Mouse (Mus musculus) G1E (cell line): Measurements from ENCODE around the gene Rspo1. TPM values are rescaled to one million over a fixed set of nuclear protein-coding genes. Genes with fewer than 3 reads are reported as not detected.

Experiments
- ATAC-seq: 2 replicates; pipeline ENCODE4 v1.8.0; 2016; ENCODE audit warnings: mild to moderate bottlenecking; ENCODE audit not compliant: insufficient number of reproducible peaks, poor library complexity, low FRiP score, severe bottlenecking; ENCODE audit errors: extremely low read depth
- DNase-seq: peaks from one replicate; pipeline ENCODE4 v3.0.0; 2012; ENCODE audit warnings: low spot score
- H3K27me3 ChIP-seq: 2 replicates; pipeline ENCODE4 v1.6.1; 2012; ENCODE audit warnings: mild to moderate bottlenecking, low read length, inconsistent platforms; ENCODE audit not compliant: insufficient read depth
- H3K36me3 ChIP-seq: replicated peaks from 2 replicates; pipeline ENCODE3; 2012; ENCODE audit warnings: mild to moderate bottlenecking, inconsistent platforms
- H3K4me1 ChIP-seq: 2 replicates; pipeline ENCODE4 v1.6.1; 2012; ENCODE audit warnings: low read depth, low read length, inconsistent platforms, mixed read lengths; ENCODE audit not compliant: insufficient read depth
- H3K4me3 ChIP-seq: 2 replicates; pipeline ENCODE4 v1.5.1; 2012; ENCODE audit warnings: low read depth, mild to moderate bottlenecking, inconsistent platforms, low read length, moderate library complexity, mixed read lengths
- H3K9me3 ChIP-seq: replicated peaks from 2 replicates; pipeline ENCODE4 v1.6.1; 2012; ENCODE audit warnings: inconsistent platforms
- CTCF ChIP-seq: IDR thresholded peaks from 2 replicates; pipeline ENCODE4 v1.5.1; 2012; ENCODE audit warnings: low read depth, low read length, inconsistent platforms, mixed read lengths
- GATA1 ChIP-seq: IDR thresholded peaks from 2 replicates; pipeline ENCODE4 v1.6.1; 2012; ENCODE audit warnings: borderline replicate concordance, low read length, inconsistent platforms, mixed read lengths
- GATA2 ChIP-seq: IDR thresholded peaks from 2 replicates; pipeline ENCODE4 v1.6.1; 2012; ENCODE audit warnings: low read depth, low read length, inconsistent platforms, borderline replicate concordance
- POLR2AphosphoS5 ChIP-seq: IDR thresholded peaks from 2 replicates; pipeline ENCODE4 v1.6.1; 2012; ENCODE audit warnings: low read depth, low read length, inconsistent platforms; ENCODE audit not compliant: insufficient replicate concordance
- TAL1 ChIP-seq: conservative IDR thresholded peaks from 2 replicates; pipeline ENCODE4 v1.6.1; 2012; ENCODE audit warnings: low read depth, low read length, inconsistent platforms, mixed read lengths
- polyA plus RNA-seq: library from polyadenylated mRNA; stranded (reverse); fragments of >175 nt; gene quantifications from 2 replicates; pipeline ENCODE4 v1.2.3, GENCODE M21; 2012
- total RNA-seq, 2 experiments: library from RNA; stranded (forward) in 1 of 2; stranded (reverse) in 1 of 2; fragments of 200-1000 nt in 1 of 2; fragments of >200 nt in 1 of 2; fragmentation: Nextera tagmentation in 1 of 2; gene quantifications; 2 replicates each; pipeline ENCODE4 v1.2.3; 2014 to 2017

The Rspo1 gene
- total and polyA plus RNA-seq, 3 experiments, result not detected

- no peak for DNase-seq
- no peak overlapping the region for H3K4me3 ChIP-seq
- no peaks in the 10 kb centered on the region for H3K27me3 ChIP-seq
- ATAC-seq, result no peak
- TF ChIP-seq CTCF, result no peak
- no peak for TF ChIP-seq GATA1
- TF ChIP-seq TAL1, result no peak
- no peak for TF ChIP-seq GATA2
- no peak for TF ChIP-seq POLR2AphosphoS5
- H3K9me3 ChIP-seq, result no peaks in the 10 kb centered on the region
- peaks cover 52% of the 10 kb centered on the region for H3K4me1 ChIP-seq
- H3K36me3 ChIP-seq, result peaks cover 100% of the 10 kb centered on the region
These were observed 58.2 kb downstream of the Rspo1 start for GRCm38 (mm10) chr4:125044454-125044853.

DNA sequence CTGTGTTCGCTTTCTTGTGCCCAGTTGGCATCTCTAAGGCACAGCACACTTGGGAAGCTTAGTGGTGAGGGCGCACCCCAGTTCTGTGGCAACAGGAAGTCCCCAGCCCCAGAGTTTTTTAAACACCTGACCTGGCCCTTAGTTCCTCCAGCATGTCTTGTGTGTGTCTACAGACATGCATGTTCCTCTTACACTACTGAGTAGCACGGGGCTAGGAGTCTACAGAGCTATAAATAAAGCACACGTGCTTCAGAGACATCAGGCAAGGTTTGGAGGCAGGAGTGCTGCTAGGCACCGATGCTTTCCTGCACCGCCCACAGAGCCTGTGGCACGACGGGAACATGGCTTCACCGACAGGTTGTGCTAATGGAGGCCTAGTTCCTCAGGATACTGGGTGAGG, 69.2 kb downstream of the Rspo1 start:
- Histone ChIP-seq H3K9me3 (no peaks in the 10 kb centered on the region), H3K36me3 (peaks cover 66% of the 10 kb centered on the region), H3K27me3 (no peaks in the 10 kb centered on the region), H3K4me1 (peaks cover 34% of the 10 kb centered on the region), H3K4me3 (no peak overlapping the region)
- DNase-seq (no peak), ATAC-seq (no peak)
- TF ChIP-seq TAL1, result no peak
- TF ChIP-seq CTCF, result no peak
- TF ChIP-seq GATA1, result no peak
- no peak for TF ChIP-seq GATA2
- TF ChIP-seq POLR2AphosphoS5, result no peak

DNA sequence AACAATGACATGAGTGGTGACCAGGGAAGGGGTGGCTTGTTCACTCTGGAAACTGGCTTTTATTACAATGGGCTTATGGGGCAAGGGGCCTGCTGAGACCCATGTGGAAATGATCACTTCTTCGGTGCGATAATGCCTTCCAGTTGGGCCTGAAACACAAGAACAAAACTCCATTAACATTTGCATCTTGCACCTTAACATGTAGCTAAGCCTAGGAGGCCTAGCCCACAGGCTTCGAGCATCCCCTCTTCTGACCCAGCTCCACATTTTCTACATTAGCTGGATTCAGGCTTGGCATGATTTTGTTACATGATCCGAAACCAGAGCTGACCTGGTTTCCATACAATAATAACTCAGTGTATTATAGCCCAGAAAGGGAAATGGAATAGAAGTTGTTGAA, 70.2 kb downstream of the Rspo1 start:
- ATAC-seq, result no peak

DNA sequence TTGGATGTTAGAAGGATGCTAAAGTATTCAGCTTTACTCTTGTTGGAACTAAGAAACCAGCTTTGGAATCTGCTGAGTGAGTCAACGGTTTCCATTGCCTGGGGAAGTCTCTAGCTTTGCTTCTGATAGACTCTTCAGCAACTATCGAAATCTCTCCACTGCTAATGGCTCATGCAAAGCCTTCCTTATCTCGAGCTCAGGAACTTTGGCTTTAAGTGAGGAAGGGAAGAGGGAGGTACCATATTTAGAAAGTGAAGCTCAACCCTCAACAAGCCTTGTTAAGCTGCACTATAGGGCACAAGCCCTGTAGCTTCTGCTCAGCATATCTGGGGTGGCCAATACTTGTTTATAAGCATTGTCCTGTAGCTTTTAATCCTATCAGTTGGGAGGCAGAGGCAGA, 71.0 kb downstream of the Rspo1 start:
- H3K4me1 ChIP-seq, result peaks cover 34% of the 10 kb centered on the region
- no peak overlapping the region for H3K4me3 ChIP-seq
- no peak for TF ChIP-seq TAL1
- no peaks in the 10 kb centered on the region for H3K9me3 ChIP-seq
- no peaks in the 10 kb centered on the region for H3K27me3 ChIP-seq
- peaks cover 48% of the 10 kb centered on the region for H3K36me3 ChIP-seq
- ATAC-seq (no peak), DNase-seq (no peak)

More for the DNA sequence above, 70.2 kb downstream of the Rspo1 start:
- no peak for DNase-seq
- Histone ChIP-seq H3K4me1 (peaks cover 34% of the 10 kb centered on the region), H3K36me3 (peaks cover 56% of the 10 kb centered on the region), H3K9me3 (no peaks in the 10 kb centered on the region), H3K27me3 (no peaks in the 10 kb centered on the region), H3K4me3 (no peak overlapping the region)
- TF ChIP-seq GATA2 (no peak), TAL1 (no peak), GATA1 (no peak), CTCF (no peak), POLR2AphosphoS5 (no peak)

DNA sequence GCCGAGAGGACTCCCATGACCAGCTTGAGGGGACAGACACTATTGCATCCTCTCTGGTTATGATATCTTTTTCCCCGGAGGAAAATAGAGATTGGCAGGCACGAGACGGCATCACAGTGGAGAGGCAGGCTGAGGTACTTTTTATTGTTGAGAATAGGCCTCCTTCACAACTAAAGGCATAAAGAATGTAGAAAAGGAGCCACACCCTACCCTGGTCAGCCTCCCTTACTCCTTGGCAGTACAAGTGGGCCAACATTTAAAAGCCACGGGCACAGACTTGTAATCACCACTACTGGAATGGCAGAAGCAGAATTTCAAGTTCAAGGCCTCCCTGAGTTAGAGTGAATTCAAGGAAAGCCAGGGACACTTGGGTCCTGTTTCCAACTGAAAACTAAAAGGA, 71.8 kb downstream of the Rspo1 start:
- TF ChIP-seq TAL1 (no peak), GATA2 (no peak), POLR2AphosphoS5 (no peak), CTCF (no peak)
- Histone ChIP-seq H3K27me3 (no peaks in the 10 kb centered on the region), H3K36me3 (peaks cover 41% of the 10 kb centered on the region), H3K4me1 (peaks cover 33% of the 10 kb centered on the region), H3K9me3 (no peaks in the 10 kb centered on the region), H3K4me3 (no peak overlapping the region)
- DNase-seq (no peak), ATAC-seq (no peak)

Other genes starting within 250 kb of the Rspo1 start
- 127 and 141 TPM in 2 replicates for gene Inpp5b, start 244.6 kb upstream of the Rspo1 start, total RNA-seq (2014; fragmentation: Nextera tagmentation)
- gene Inpp5b, start 244.6 kb upstream of the Rspo1 start, total RNA-seq (2017), result 119 and 128 TPM in 2 replicates
- gene Inpp5b, start 244.6 kb upstream of the Rspo1 start, polyA plus RNA-seq, result 48.3 and 51.4 TPM in 2 replicates
- gene Mtf1, start 184.3 kb upstream of the Rspo1 start, total RNA-seq (2014; fragmentation: Nextera tagmentation), result 21.5 and 31.5 TPM in 2 replicates
- 20.7 and 22.5 TPM in 2 replicates for gene Mtf1, start 184.3 kb upstream of the Rspo1 start, total RNA-seq (2017)
- 7.6 and 9.7 TPM in 2 replicates for gene Mtf1, start 184.3 kb upstream of the Rspo1 start, polyA plus RNA-seq
- 27.1 and 47.2 TPM in 2 replicates for gene Yrdc, start 135.8 kb upstream of the Rspo1 start, total RNA-seq (2014; fragmentation: Nextera tagmentation)
- 29.2 and 33.5 TPM in 2 replicates for gene Yrdc, start 135.8 kb upstream of the Rspo1 start, total RNA-seq (2017)
- gene Yrdc, start 135.8 kb upstream of the Rspo1 start, polyA plus RNA-seq, result 14.1 and 17.8 TPM in 2 replicates
- 8.4 and 13.8 TPM in 2 replicates for gene 1110065P20Rik, start 135.2 kb upstream of the Rspo1 start, total RNA-seq (2014; fragmentation: Nextera tagmentation)
- 12.7 and 18.4 TPM in 2 replicates for gene 1110065P20Rik, start 135.2 kb upstream of the Rspo1 start, total RNA-seq (2017)
- 25.6 and 32.1 TPM in 2 replicates for gene 1110065P20Rik, start 135.2 kb upstream of the Rspo1 start, polyA plus RNA-seq
- gene Maneal, start 124.3 kb upstream of the Rspo1 start, total RNA-seq (2014; fragmentation: Nextera tagmentation), result not detected in 2 replicates
- 0.06 and 0.33 TPM in 2 replicates for gene Maneal, start 124.3 kb upstream of the Rspo1 start, total RNA-seq (2017)
- gene Maneal, start 124.3 kb upstream of the Rspo1 start, polyA plus RNA-seq, result not detected in 2 replicates
- not detected in 2 replicates for gene Epha10, start 105.5 kb upstream of the Rspo1 start, total RNA-seq (2014; fragmentation: Nextera tagmentation)
- 0.16 TPM in 1 of 2 replicates, not detected in the other for gene Epha10, start 105.5 kb upstream of the Rspo1 start, total RNA-seq (2017)
- gene Epha10, start 105.5 kb upstream of the Rspo1 start, polyA plus RNA-seq, result not detected in 2 replicates
- 10.2 and 15.0 TPM in 2 replicates for gene 9930104L06Rik, start 49.4 kb upstream of the Rspo1 start, total RNA-seq (2014; fragmentation: Nextera tagmentation)
- 12.2 and 16.9 TPM in 2 replicates for gene 9930104L06Rik, start 49.4 kb upstream of the Rspo1 start, total RNA-seq (2017)
- 2.9 and 4.3 TPM in 2 replicates for gene 9930104L06Rik, start 49.4 kb upstream of the Rspo1 start, polyA plus RNA-seq
- gene Cdca8, start 47.1 kb upstream of the Rspo1 start, total RNA-seq (2014; fragmentation: Nextera tagmentation), result 102 and 129 TPM in 2 replicates
- 90.3 and 106 TPM in 2 replicates for gene Cdca8, start 47.1 kb upstream of the Rspo1 start, total RNA-seq (2017)
- 141 and 184 TPM in 2 replicates for gene Cdca8, start 47.1 kb upstream of the Rspo1 start, polyA plus RNA-seq
- 176 and 187 TPM in 2 replicates for gene Gnl2, start 30.2 kb downstream of the Rspo1 start, total RNA-seq (2014; fragmentation: Nextera tagmentation)
- 165 and 200 TPM in 2 replicates for gene Gnl2, start 30.2 kb downstream of the Rspo1 start, total RNA-seq (2017)
- gene Gnl2, start 30.2 kb downstream of the Rspo1 start, polyA plus RNA-seq, result 110 and 111 TPM in 2 replicates
- gene Dnali1, start 79.3 kb downstream of the Rspo1 start, total RNA-seq (2014; fragmentation: Nextera tagmentation), result not detected in 2 replicates
- gene Dnali1, start 79.3 kb downstream of the Rspo1 start, total RNA-seq (2017), result 0.11 TPM in 1 of 2 replicates, not detected in the other
- gene Dnali1, start 79.3 kb downstream of the Rspo1 start, polyA plus RNA-seq, result 0.02 TPM in 2 replicates
- 25.7 and 30.0 TPM in 2 replicates for gene Snip1, start 80.2 kb downstream of the Rspo1 start, total RNA-seq (2014; fragmentation: Nextera tagmentation)
- gene Snip1, start 80.2 kb downstream of the Rspo1 start, total RNA-seq (2017), result 41.7 and 52.4 TPM in 2 replicates
- gene Snip1, start 80.2 kb downstream of the Rspo1 start, polyA plus RNA-seq, result 36.5 and 49.6 TPM in 2 replicates
- gene Meaf6, start 98.7 kb downstream of the Rspo1 start, total RNA-seq (2014; fragmentation: Nextera tagmentation), result 50.7 and 54.2 TPM in 2 replicates
- gene Meaf6, start 98.7 kb downstream of the Rspo1 start, total RNA-seq (2017), result 31.8 and 43.4 TPM in 2 replicates
- gene Meaf6, start 98.7 kb downstream of the Rspo1 start, polyA plus RNA-seq, result 75.0 and 79.4 TPM in 2 replicates
- gene Zc3h12a, start 141.4 kb downstream of the Rspo1 start, total RNA-seq (2014; fragmentation: Nextera tagmentation), result 2.4 and 3.8 TPM in 2 replicates
- gene Zc3h12a, start 141.4 kb downstream of the Rspo1 start, total RNA-seq (2017), result 1.0 and 1.6 TPM in 2 replicates
- gene Zc3h12a, start 141.4 kb downstream of the Rspo1 start, polyA plus RNA-seq, result 1.1 and 1.2 TPM in 2 replicates